Mouse (Mus musculus) kidney, embryonic 15.5 days (tissue): ENCODE data around the gene Atrnl1. TPM values are rescaled to one million over a fixed set of nuclear protein-coding genes. Genes with fewer than 3 reads are reported as not detected.

Source experiments
- ATAC-seq: fragments of 200-750 bp; cut with Nextera tagmentation; replicated peaks from 2 replicates; pipeline ENCODE4 v1.8.0; 2017; ENCODE audit warnings: moderate TSS enrichment; ENCODE audit not compliant: low FRiP score
- H3K27ac ChIP-seq: fragments of 300-500 bp; sonication (generic); 2 replicates; pipeline ENCODE4 v1.5.1; 2015; ENCODE audit warnings: mild to moderate bottlenecking, inconsistent platforms
- H3K27me3 ChIP-seq: fragments of 300-500 bp; sonication (generic); 2 replicates; pipeline ENCODE4 v1.6.1; 2015; ENCODE audit warnings: inconsistent platforms
- H3K36me3 ChIP-seq: fragments of 300-500 bp; sonication (generic); 2 replicates; pipeline ENCODE4 v1.6.1; 2015; ENCODE audit warnings: inconsistent platforms
- H3K4me1 ChIP-seq: fragments of 300-500 bp; sonication (generic); 2 replicates; pipeline ENCODE4 v1.6.1; 2015; ENCODE audit warnings: inconsistent platforms
- H3K4me2 ChIP-seq: fragments of 300-500 bp; sonication (generic); 2 replicates; pipeline ENCODE4 v1.6.1; 2015; ENCODE audit warnings: moderate library complexity, mild to moderate bottlenecking, inconsistent platforms
- H3K4me3 ChIP-seq: fragments of 300-500 bp; sonication (generic); replicated peaks from 2 replicates; pipeline ENCODE4 v1.5.1; 2015; ENCODE audit warnings: mild to moderate bottlenecking, inconsistent platforms
- H3K9ac ChIP-seq: fragments of 300-500 bp; sonication (generic); 2 replicates; pipeline ENCODE4 v1.6.1; 2015; ENCODE audit warnings: mild to moderate bottlenecking, inconsistent platforms
- H3K9me3 ChIP-seq: fragments of 300-500 bp; sonication (generic); replicated peaks from 2 replicates; pipeline ENCODE4 v1.6.1; 2016; ENCODE audit warnings: inconsistent platforms
- WGBS: fragments of 180-500 bp; shearing (Covaris S2); methylation state at CpG from one replicate; pipeline ENCODE4 v1.1.7; 2015; ENCODE audit warnings: mixed read lengths; 5-methylcytosine and 5-hydroxymethylcytosine counted together
- polyA plus RNA-seq: library from polyadenylated mRNA; unstranded; fragments of >200 nt; fragmentation: Nextera tagmentation; extraction: Ambion mirVana; gene quantifications from 2 replicates; pipeline ENCODE4 v1.2.1, GENCODE M21; 2015

The Atrnl1 gene
- polyA plus RNA-seq, 1 experiment from 2014 or later = 9.2 TPM

DNA sequence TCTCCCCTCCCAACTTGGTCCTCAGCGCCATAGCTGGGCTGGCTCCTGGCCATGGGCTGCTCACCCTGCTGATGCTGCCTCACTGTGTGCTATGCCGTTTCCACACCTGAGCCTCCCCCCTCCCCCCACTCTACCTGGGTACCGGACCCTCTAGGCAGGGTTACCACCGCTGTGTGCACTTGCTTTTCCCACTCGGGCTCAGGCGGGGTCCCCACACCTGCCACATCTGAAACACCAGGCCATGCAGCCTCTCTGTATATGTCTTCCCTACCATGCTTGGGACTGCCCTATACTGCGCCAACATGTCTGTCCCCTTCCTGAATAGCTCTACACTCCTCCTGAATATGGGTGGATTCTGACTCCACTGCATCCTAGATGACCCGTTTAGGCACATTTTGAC lies 384.2 kb downstream of the Atrnl1 start:
- H3K27ac ChIP-seq = no peak overlapping the region
- no peaks in the 10 kb centered on the region for H3K4me1 ChIP-seq
- no peaks in the 10 kb centered on the region for H3K9me3 ChIP-seq
- 94% methylated on average over 8 of the region's 8 CpGs for WGBS
- H3K36me3 ChIP-seq = no peaks in the 10 kb centered on the region
- no peak overlapping the region for H3K4me3 ChIP-seq
- no peak overlapping the region for H3K4me2 ChIP-seq
- no peak overlapping the region for H3K9ac ChIP-seq
- ATAC-seq = no peak
- H3K27me3 ChIP-seq = no peaks in the 10 kb centered on the region

DNA sequence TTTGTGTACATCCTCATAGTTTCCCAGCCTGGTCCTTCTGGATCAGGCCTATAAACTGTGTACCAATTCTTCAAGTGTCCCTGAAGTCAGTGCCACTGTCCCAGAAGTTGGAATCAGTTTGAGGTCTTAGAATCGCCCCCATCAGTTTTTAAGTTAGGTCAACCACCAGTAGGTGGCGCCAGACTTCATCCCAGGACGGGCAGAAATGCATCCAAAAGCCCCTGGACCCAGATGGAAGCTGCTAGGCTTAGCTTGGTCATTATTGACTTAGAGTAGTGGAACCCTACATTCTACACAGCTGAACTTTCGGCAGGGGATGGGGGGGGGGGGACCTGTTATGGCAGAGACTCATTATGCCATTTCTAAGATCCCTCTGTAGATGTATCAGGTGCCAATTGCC lies 387.1 kb downstream of the Atrnl1 start:
- H3K36me3 ChIP-seq = no peaks in the 10 kb centered on the region
- H3K9ac ChIP-seq = no peak overlapping the region
- H3K27ac ChIP-seq = no peak overlapping the region
- no peak for ATAC-seq
- no peaks in the 10 kb centered on the region for H3K9me3 ChIP-seq
- WGBS = 45% methylated on average over 4 of the region's 4 CpGs
- H3K4me2 ChIP-seq = no peak overlapping the region
- no peaks in the 10 kb centered on the region for H3K4me1 ChIP-seq
- no peaks in the 10 kb centered on the region for H3K27me3 ChIP-seq
- no peak overlapping the region for H3K4me3 ChIP-seq

DNA sequence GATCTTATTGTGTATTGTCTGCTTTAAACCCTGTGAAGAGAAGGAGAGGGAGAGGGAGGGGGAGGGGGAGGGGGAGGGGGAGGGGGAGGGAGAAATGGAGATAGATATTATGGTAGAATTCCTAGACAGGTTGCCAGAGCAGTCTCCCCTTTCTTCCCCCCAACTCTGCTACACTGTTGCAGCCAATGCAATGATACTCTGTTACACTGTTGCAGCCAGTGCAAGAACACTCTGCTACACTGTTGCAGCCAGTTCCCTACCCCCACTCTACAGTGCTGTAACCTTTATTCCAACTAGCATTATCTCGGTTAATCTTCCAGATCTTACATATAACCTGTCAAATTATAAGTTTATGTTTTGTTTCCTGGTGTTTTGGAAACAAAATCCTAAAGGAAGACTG lies 400.8 kb downstream of the Atrnl1 start:
- Histone ChIP-seq H3K27me3 (no peaks in the 10 kb centered on the region), H3K36me3 (no peaks in the 10 kb centered on the region), H3K27ac (no peak overlapping the region), H3K9me3 (no peaks in the 10 kb centered on the region), H3K4me2 (no peak overlapping the region), H3K9ac (no peak overlapping the region), H3K4me1 (no peaks in the 10 kb centered on the region), H3K4me3 (no peak overlapping the region)
- WGBS = 80% methylated on average over 1 of the region's 1 CpGs
- no peak for ATAC-seq

DNA sequence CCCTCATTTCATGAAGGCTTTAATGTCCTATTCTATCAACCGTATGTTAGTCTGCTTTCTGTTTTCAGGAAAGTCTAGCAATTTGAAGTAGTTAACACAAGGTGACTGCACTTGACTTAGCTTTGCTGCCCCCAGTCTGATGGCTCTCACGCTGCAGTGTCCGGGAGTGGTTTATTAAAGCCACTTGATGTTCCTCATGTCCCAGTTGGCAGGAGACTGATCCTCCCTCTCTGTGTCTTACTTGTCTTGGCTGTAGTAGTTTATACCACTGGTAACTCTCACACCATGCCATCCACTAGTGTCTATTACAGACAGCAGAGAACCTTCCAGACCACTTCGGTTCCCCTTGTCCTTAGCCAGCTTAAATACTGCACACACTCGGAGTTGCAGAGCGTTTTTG lies 404.9 kb downstream of the Atrnl1 start:
- H3K27ac ChIP-seq = no peak overlapping the region
- ATAC-seq = no peak
- H3K4me3 ChIP-seq = no peak overlapping the region
- H3K4me2 ChIP-seq = no peak overlapping the region
- no peak overlapping the region for H3K9ac ChIP-seq
- no peaks in the 10 kb centered on the region for H3K36me3 ChIP-seq
- 86% methylated on average over 6 of the region's 6 CpGs for WGBS
- no peaks in the 10 kb centered on the region for H3K9me3 ChIP-seq
- no peaks in the 10 kb centered on the region for H3K4me1 ChIP-seq
- no peaks in the 10 kb centered on the region for H3K27me3 ChIP-seq

DNA sequence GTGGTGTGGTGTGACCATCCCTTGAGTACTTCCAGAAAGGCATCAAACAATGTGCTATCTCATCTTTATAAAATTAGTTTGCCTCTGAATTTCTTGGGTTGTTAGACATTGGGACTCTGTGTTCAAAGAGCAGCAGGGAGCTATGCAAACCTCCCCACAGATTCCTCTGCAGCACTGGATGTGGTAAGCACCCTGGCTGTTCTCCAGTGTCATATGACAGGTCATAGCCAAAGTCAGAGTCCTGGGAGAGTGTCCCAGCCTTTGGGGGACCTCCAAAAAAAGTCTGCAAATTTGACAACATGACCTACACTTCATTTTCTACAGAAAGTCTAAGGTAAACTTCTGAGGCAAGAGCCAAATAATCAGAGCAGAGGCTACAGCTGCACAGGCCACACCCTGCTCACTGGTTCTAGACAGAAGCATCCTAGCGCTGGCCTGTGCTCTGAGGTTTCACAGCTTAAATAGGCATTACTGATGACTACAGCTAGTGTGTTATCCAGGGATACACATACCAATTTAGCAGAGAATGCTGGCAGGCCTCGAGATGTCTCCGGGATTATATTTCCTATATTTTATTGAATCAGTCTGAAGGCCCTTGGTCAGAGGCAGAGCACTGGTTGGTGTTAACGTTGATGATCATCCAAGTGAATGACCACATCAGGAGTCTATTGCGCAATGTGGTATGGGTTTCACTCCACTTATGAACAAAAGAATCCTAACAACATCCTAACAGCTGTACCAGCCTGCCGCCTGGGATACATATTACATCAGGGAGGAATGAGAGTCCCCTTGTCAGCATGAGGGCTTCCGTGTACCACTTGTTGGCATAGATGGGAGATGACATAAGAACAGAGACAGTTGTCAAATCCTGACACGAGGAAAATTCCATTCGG lies 406.0 kb downstream of the Atrnl1 start:
- Histone ChIP-seq H3K27me3 (no peaks in the 10 kb centered on the region), H3K36me3 (no peaks in the 10 kb centered on the region), H3K27ac (no peak overlapping the region), H3K9ac (no peak overlapping the region), H3K4me1 (no peaks in the 10 kb centered on the region), H3K4me2 (no peak overlapping the region), H3K9me3 (no peaks in the 10 kb centered on the region), H3K4me3 (no peak overlapping the region)
- ATAC-seq = no peak
- 81% methylated on average over 9 of the region's 9 CpGs for WGBS

DNA sequence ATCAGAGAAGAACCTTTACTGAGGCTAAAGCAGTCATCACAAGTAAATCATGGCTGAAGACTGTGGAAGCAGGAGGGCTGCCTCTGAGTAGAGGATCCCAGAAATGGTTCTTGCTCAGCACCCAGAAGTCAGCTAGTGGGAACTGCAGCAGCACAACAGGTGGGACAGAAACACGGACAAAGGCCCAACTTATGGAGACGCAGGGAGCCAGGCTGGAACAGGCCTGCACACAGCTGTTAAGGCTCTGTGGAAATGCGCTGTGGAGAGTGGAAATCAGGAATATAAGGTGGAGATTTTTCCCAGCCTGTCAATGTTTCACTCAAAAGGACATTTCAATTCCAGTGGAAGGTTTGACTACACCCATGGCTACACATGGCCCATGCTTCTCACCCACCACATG lies 406.6 kb downstream of the Atrnl1 start:
- Histone ChIP-seq H3K27ac (no peak overlapping the region), H3K36me3 (no peaks in the 10 kb centered on the region), H3K27me3 (no peaks in the 10 kb centered on the region), H3K4me3 (no peak overlapping the region), H3K9me3 (no peaks in the 10 kb centered on the region), H3K4me1 (no peaks in the 10 kb centered on the region), H3K9ac (no peak overlapping the region), H3K4me2 (no peak overlapping the region)
- 92% methylated on average over 3 of the region's 3 CpGs for WGBS
- ATAC-seq = no peak

DNA sequence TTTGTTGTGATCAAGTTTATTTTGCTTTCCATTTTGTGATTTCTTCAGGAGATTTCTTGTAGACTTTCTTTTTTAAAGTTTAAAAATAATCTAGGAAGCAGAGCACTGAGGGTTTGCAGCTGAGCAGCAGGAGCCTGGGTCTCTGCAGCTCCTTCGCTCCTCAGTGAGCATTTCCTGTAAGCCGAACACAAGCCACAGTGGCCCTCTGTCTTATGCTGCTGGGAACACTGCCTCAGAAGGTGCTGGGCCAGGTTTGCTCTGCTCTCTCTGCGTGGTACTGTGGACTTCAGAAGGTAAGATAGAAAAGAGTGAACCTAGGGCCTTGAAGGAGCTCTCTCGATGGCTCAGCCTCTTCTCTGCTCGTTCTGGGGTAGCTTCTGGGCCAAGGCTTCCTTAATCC lies 407.9 kb downstream of the Atrnl1 start:
- no peak for ATAC-seq
- Histone ChIP-seq H3K27ac (no peak overlapping the region), H3K36me3 (0 out of 2 replicates have a peak, but pooled peaks cover 1% of the 10 kb centered on the region), H3K27me3 (no peaks in the 10 kb centered on the region), H3K4me1 (no peaks in the 10 kb centered on the region), H3K9ac (no peak overlapping the region), H3K4me2 (no peak overlapping the region), H3K9me3 (no peaks in the 10 kb centered on the region), H3K4me3 (no peak overlapping the region)
- WGBS = 79% methylated on average over 5 of the region's 5 CpGs

DNA sequence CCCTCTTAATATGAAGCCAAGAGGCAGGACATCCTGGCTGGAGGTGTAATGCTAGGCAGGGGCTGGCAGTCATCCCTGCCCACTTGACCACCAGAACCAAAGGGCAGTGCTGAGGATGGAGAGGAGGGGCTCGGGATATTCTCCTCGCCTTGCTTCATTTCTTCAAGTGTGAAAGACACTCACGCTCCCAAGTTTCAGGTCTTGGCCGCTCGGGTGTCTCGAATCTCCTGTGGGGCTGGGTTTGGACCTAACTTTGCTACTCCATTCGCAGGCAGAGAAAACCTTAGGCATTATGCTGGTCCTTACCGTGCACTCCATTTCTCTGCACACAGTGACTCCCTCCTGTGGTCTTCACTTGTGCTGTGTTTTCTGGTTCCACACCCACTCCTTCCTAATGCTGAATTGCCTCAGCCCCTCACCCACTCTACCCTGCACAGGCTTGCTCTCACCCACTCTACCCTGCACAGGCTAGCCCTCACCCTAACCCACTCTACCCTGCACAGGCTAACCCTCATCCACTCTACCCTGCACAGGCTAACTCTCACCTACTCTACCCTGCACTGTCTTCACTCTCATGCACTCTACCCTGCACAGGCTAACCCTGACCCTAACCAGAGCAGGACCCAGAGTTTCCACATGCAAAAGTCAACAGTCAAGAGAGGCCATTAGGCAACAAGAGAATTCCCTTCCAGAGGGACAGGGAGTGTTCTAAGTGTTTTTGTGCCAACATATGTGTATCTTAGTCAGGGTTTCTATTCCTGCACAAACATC lies 410.9 kb downstream of the Atrnl1 start:
- H3K27ac ChIP-seq = no peak overlapping the region
- H3K4me2 ChIP-seq = no peak overlapping the region
- no peaks in the 10 kb centered on the region for H3K27me3 ChIP-seq
- no peaks in the 10 kb centered on the region for H3K9me3 ChIP-seq
- H3K4me3 ChIP-seq = no peak overlapping the region
- no peak overlapping the region for H3K9ac ChIP-seq
- H3K4me1 ChIP-seq = no peaks in the 10 kb centered on the region
- ATAC-seq = no peak
- WGBS = 91% methylated on average over 8 of the region's 8 CpGs
- peaks cover 3% of the 10 kb centered on the region; the same call in 1 of the 2 replicates for H3K36me3 ChIP-seq

DNA sequence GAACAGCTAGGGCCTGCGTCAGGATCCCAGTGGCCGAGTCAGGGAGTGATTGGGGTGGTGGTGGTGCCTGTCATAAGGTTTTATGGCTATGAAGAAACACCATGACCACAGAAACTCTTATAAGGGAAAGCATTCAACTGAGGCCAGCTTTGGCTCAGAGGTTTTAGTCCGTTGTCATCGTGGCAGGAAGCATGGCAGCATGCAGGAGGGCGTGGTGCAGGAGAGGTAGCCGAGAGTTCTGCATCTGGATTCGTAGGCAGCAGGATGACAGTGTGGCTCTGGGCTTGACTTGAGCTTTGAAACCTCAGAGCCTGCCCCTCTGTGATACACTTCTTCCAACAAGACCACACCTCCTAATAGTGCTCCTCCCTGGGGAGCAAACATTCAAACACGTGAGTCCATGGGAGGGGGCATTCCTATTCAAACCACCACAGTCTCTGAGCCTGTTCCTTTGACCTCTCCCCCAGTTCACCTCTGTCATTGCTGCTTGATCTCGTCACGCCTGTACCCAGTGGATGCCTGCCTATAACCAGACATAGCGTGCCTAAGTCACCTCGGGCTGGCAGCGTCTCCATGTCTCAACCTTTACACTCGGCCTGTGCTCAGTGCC lies 412.5 kb downstream of the Atrnl1 start:
- WGBS = 78% methylated on average over 14 of the region's 14 CpGs
- no peak for ATAC-seq
- no peaks in the 10 kb centered on the region for H3K27me3 ChIP-seq
- H3K4me1 ChIP-seq = no peaks in the 10 kb centered on the region
- no peaks in the 10 kb centered on the region for H3K9me3 ChIP-seq
- no peak overlapping the region for H3K9ac ChIP-seq
- no peak overlapping the region for H3K4me2 ChIP-seq
- H3K27ac ChIP-seq = no peak overlapping the region
- H3K4me3 ChIP-seq = no peak overlapping the region
- peaks cover 6% of the 10 kb centered on the region; the same call in 1 of the 2 replicates for H3K36me3 ChIP-seq

DNA sequence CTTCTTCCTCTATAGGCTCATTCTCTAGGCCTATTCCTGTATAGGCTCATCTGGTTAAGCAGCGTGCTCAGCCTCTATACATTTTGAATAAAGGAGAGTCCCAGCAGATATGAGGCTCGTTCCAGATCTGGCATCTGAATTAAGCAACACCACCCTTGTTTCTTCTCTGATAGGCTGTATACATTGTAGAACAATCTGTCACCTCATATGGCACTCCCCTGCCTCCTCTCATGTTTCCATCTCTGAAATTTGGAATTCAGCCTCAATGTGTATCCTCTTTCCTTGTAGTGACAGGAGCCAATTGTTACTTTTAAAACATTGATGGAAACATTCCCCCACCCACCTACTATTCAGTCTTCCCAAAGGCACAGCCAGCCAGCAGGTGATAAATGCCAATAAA lies 414.2 kb downstream of the Atrnl1 start:
- Histone ChIP-seq H3K27me3 (no peaks in the 10 kb centered on the region), H3K36me3 (peaks cover 12% of the 10 kb centered on the region), H3K9me3 (no peaks in the 10 kb centered on the region), H3K4me3 (no peak overlapping the region), H3K4me1 (no peaks in the 10 kb centered on the region), H3K9ac (no peak overlapping the region), H3K4me2 (no peak overlapping the region), H3K27ac (no peak overlapping the region)
- ATAC-seq = no peak
- WGBS = 82% methylated on average over 2 of the region's 2 CpGs

DNA sequence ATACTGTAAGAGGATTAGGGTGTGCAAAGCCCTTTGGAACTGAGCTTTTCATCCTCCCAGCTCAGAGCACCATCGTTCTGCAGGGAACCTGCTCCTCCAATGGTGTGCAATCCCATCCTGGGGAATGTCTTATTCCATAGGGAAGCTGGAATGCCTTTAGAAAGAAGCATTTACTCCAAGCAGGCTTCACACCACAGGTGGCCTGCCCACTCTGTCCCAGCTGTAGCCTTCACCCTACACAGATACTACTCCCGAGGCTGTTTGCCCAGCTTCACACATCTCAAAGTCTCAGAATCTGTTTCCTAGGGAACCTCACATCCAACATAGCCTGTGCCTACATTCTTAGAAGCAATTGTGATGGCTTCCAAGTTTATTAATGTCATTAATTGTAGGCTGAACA lies 418.8 kb downstream of the Atrnl1 start:
- Histone ChIP-seq H3K36me3 (peaks cover 18% of the 10 kb centered on the region), H3K4me1 (no peaks in the 10 kb centered on the region), H3K27ac (no peak overlapping the region), H3K9me3 (no peaks in the 10 kb centered on the region; the same call in 1 of the 2 replicates), H3K4me2 (no peak overlapping the region), H3K27me3 (no peaks in the 10 kb centered on the region), H3K9ac (no peak overlapping the region), H3K4me3 (no peak overlapping the region)
- no peak for ATAC-seq
- WGBS = 81% methylated on average over 2 of the region's 2 CpGs

DNA sequence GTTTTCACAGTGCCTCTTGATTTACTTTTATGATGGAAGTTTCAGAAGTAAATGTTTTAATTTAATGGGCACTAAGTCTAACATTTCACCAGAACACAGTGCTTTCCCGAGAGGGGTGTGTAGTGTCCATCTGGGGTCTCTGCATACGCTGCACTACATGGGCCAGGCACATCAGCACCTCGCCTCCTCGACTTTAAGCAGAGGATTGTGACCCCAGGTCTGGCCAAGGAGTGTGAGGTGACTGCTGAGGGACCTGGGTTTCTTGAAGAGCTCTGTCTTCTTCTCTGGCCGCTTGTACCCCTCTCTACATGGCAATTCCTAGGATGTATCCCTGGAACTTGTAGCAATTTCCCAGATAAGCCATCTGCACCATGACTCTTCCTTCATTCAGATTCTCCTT lies 422.4 kb downstream of the Atrnl1 start:
- Histone ChIP-seq H3K36me3 (peaks cover 14% of the 10 kb centered on the region), H3K27ac (no peak overlapping the region), H3K9me3 (no peaks in the 10 kb centered on the region; the same call in 1 of the 2 replicates), H3K9ac (no peak overlapping the region), H3K4me2 (no peak overlapping the region), H3K27me3 (no peaks in the 10 kb centered on the region), H3K4me3 (no peak overlapping the region), H3K4me1 (no peaks in the 10 kb centered on the region)
- 87% methylated on average over 5 of the region's 5 CpGs for WGBS
- no peak for ATAC-seq
